Mouse (Mus musculus): Measurements from ENCODE around the gene Rab3gap2.

- no peak for TF ChIP-seq CTCF (IDR thresholded peaks at IDR 0.05; ENCODE audit: low read depth, low read length)
- no peak for TF ChIP-seq GATA1 (IDR thresholded peaks at IDR 0.05; ENCODE audit: borderline replicate concordance, low read length)
Observed at GRCm38 (mm10) chr1:185216762-185217161, 12.8 kb downstream of the Rab3gap2 start.

Data from G1E (cell line).